ENCODE assay signal across 1 mouse cellular context in genomic region chr12:31948101-31949000, GRCm38 (mm10).
TF ChIP-seq lines count a peak whose summit lies in the region.

No protein-coding gene starts in this region.

TF ChIP-seq in MEL, 35 proteins besides CTCF, POLR2A, EP300 and RAD21 (continued from another document):
- TF ChIP-seq GABPA (IDR thresholded peaks at IDR 0.05; ENCODE audit: low read depth, low read length): no peak
- no peak for TF ChIP-seq POLR2AphosphoS2 (IDR thresholded peaks at IDR 0.05; ENCODE audit: low read length)
- TF ChIP-seq ZMIZ1 (IDR thresholded peaks at IDR 0.05; ENCODE audit: low read depth, low read length): no peak
- TF ChIP-seq HCFC1 (IDR thresholded peaks at IDR 0.05; ENCODE audit: low read depth, low read length): no peak
- no peak for TF ChIP-seq MXI1 (IDR thresholded peaks at IDR 0.05; ENCODE audit: low read depth, low read length)
- 0 out of 2 replicates have a peak, but pooled peaks have one; percentile 28 for TF ChIP-seq MAX (IDR thresholded peaks at IDR 0.05; ENCODE audit: low read length)
